Mouse (Mus musculus): ENCODE data around the gene Mknk1.

The Mknk1 gene

GRCm38 (mm10) chr4:115890553-115890952 lies 51.6 kb downstream of the Mknk1 start, which contains the start of gene 6430628N08Rik:
TSS of gene 6430628N08Rik (plus strand) at chr4:115890665.
- DNase-seq (ENCODE audit: low read depth, low spot score): no peak

- no peak for DNase-seq (ENCODE audit: low read depth, low spot score)
Measured at GRCm38 (mm10) chr4:115894281-115894680, 55.3 kb downstream of the Mknk1 start.

- DNase-seq (ENCODE audit: low read depth, low spot score): no peak
Measured at GRCm38 (mm10) chr4:115897901-115898631, 59.1 kb downstream of the Mknk1 start.

- peak; percentile 28 for DNase-seq (ENCODE audit: low read depth, low spot score)
Measured at GRCm38 (mm10) chr4:115902816-115903215, 63.8 kb downstream of the Mknk1 start.

GRCm38 (mm10) chr4:115904375-115904774 lies 65.4 kb downstream of the Mknk1 start:
- DNase-seq (ENCODE audit: low read depth, low spot score): no peak

- no peak for DNase-seq (ENCODE audit: low read depth, low spot score)
Measured at GRCm38 (mm10) chr4:115905701-115906100, 66.7 kb downstream of the Mknk1 start.

- no peak for DNase-seq (ENCODE audit: low read depth, low spot score)
Measured at GRCm38 (mm10) chr4:115906791-115907190, 67.8 kb downstream of the Mknk1 start.

GRCm38 (mm10) chr4:115907994-115908393 lies 69.0 kb downstream of the Mknk1 start:
- no peak for DNase-seq (ENCODE audit: low read depth, low spot score)

GRCm38 (mm10) chr4:115908641-115909040 lies 69.6 kb downstream of the Mknk1 start:
- DNase-seq (ENCODE audit: low read depth, low spot score): no peak

- DNase-seq (ENCODE audit: low read depth, low spot score): no peak
Measured at GRCm38 (mm10) chr4:115911586-115911985, 72.6 kb downstream of the Mknk1 start.

GRCm38 (mm10) chr4:115919911-115920310 lies 80.9 kb downstream of the Mknk1 start:
- no peak for DNase-seq (ENCODE audit: low read depth, low spot score)

- DNase-seq (ENCODE audit: low read depth, low spot score): no peak
Measured at GRCm38 (mm10) chr4:115922688-115923087, 83.7 kb downstream of the Mknk1 start.

- no peak for DNase-seq (ENCODE audit: low read depth, low spot score)
Measured at GRCm38 (mm10) chr4:115923262-115923880, 84.4 kb downstream of the Mknk1 start.

- no peak for DNase-seq (ENCODE audit: low read depth, low spot score)
Measured at GRCm38 (mm10) chr4:115927637-115928036, 88.6 kb downstream of the Mknk1 start.

All from c-Kit-negative CD71-positive TER-119-positive erythroid progenitor cells, embryonic 14.5 days (primary cell).